Comparison of ENCODE assay signal across 8 mouse cellular contexts in genomic region chr9:58066731-58067095, GRCm38 (mm10). TPM values are rescaled to one million over a fixed set of nuclear protein-coding genes. Genes with fewer than 3 reads are reported as not detected.
DNase-seq lines count a peak whose midpoint lies in the region; ATAC-seq lines count a peak whose summit lies in the region.
"Had no signal": no experiment of that assay in that cellular context is flagged by ENCODE, and none has a peak within 500 bp of the region (broad histone marks: within the 10 kb centered on the region; RNA-seq: fewer than 3 reads in every experiment).

No protein-coding gene starts in this region.

- no peaks in the 10 kb centered on the region for H3K27me3 ChIP-seq in midbrain, embryonic 14.5 days (ENCODE audit: control insufficient read depth, insufficient read depth, low read length)

- ATAC-seq in midbrain, embryonic 14.5 days (ENCODE audit: low FRiP score, low TSS enrichment), result no peak
- ATAC-seq in CD4-positive, CD25-positive, alpha-beta regulatory T cell, adult 4 months, result no peak

- no peak overlapping the region for H3K9ac ChIP-seq in midbrain, embryonic 14.5 days (replicated peaks; ENCODE audit: low read length)

- peak overlapping the region; percentile 79 for H3K27ac ChIP-seq in midbrain, embryonic 14.5 days (replicated peaks; ENCODE audit: low read depth, low read length)

- peak; percentile 57 for DNase-seq in MN1 (ENCODE audit: low spot score)
- peak; percentile 48 for DNase-seq in cerebellum, adult 9-11 months
- peak; percentile 57 to 75 for DNase-seq in layer of hippocampus, adult 8-10 months (ENCODE audit: low spot score in 2 of 2)
- no peak for DNase-seq in midbrain, embryonic 14.5 days
- no peak for DNase-seq in thymus, postnatal 25 days
- no peak for DNase-seq in embryo, embryonic 11 days

- 72% methylated on average over 6 of the region's 6 CpGs for WGBS in midbrain, embryonic 14.5 days

- peaks cover 60% of the 10 kb centered on the region for H3K4me1 ChIP-seq in midbrain, embryonic 14.5 days (ENCODE audit: control insufficient read depth, insufficient read depth, low read length)

- H3K9me3 ChIP-seq in midbrain, embryonic 14.5 days (ENCODE audit: control insufficient read depth, low read length), result no peaks in the 10 kb centered on the region

- no peak overlapping the region for H3K4me3 ChIP-seq in midbrain, embryonic 14.5 days (replicated peaks; ENCODE audit: low read depth, low read length)

- no peaks in the 10 kb centered on the region for H3K36me3 ChIP-seq in midbrain, embryonic 14.5 days (ENCODE audit: control insufficient read depth, insufficient read depth, low read length)

- H3K4me2 ChIP-seq in midbrain, embryonic 14.5 days (ENCODE audit: low read length), result no peak overlapping the region

RNA-seq across cellular contexts. Expression of gene Stra6, which starts 3.1 kb away (rescaled TPM):
- 10 to 100 TPM; 17.0 to 22.6 (median 18.2) TPM for total RNA-seq in layer of hippocampus, adult 8-10 months (2022)
- polyA plus RNA-seq in midbrain, embryonic 14.5 days (2014; fragmentation: Nextera tagmentation; extraction: Ambion mirVana), result 2.3 and 10.1 TPM in 2 replicates
- polyA plus RNA-seq in CD4-positive, CD25-positive, alpha-beta regulatory T cell, adult 4 months (2017; shearing (Covaris generic)), result 1 to 10 TPM; 3.8 to 7.2 TPM
- total RNA-seq: hematopoietic stem cell, adult 5-6 weeks had no signal

RNA-seq across cellular contexts. Expression of gene Ccdc33, which starts 51.9 kb away (rescaled TPM):
- 1 to 10 TPM in 3 of 4 experiments, under 1 TPM in 1; 0.87 to 2.0 (median 1.3) TPM for total RNA-seq in layer of hippocampus, adult 8-10 months (2022)
- polyA plus RNA-seq in midbrain, embryonic 14.5 days (2014; fragmentation: Nextera tagmentation; extraction: Ambion mirVana), result 0.09 and 0.54 TPM in 2 replicates
- not detected for polyA plus RNA-seq in CD4-positive, CD25-positive, alpha-beta regulatory T cell, adult 4 months (2017; shearing (Covaris generic))
- total RNA-seq: hematopoietic stem cell, adult 5-6 weeks had no signal

Comparison
In these comparisons a context has a peak if more than half of its experiments do, and no peak if none do; other contexts are left out.
1. DNase-seq: peak in MN1 (single experiment), cerebellum, adult 9-11 months (single experiment) and layer of hippocampus, adult 8-10 months (2 of 2); none in midbrain, embryonic 14.5 days (single experiment), thymus, postnatal 25 days (single experiment) and embryo, embryonic 11 days (single experiment).